In the genomic region with DNA sequence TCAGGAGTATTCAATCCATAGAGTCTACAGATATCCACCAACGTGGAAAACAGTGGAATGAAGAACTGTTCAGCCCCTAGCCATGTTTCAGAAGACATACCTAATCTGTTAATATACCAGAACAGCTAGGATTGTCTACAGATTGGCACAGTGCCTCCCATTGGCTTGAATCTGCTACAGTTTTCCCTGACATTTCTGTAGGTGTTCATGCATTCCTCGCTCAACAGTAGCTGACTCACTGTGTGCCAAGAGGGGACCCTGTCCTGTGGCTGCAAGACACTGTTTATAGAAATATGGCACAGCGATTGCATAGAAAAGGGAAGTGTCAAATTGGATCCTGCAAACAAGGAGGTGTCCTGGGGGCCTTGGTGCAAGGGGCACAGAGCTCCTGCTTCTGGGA, we compare ENCODE assay signal across 16 mouse cellular contexts. TPM values are rescaled to one million over a fixed set of nuclear protein-coding genes. Genes with fewer than 3 reads are reported as not detected.
"Had no signal": no experiment of that assay in that cellular context is flagged by ENCODE, and none has a peak within 500 bp of the region (broad histone marks: within the 10 kb centered on the region; RNA-seq: fewer than 3 reads in every experiment).

No protein-coding gene starts in this region.

- H3K36me3 ChIP-seq: intestine, embryonic 15.5 days; limb, embryonic 12.5 days; liver, embryonic 13.5 days; lung, embryonic 15.5 days; midbrain, embryonic 12.5 days; stomach, embryonic 15.5 days had no signal

- H3K4me1 ChIP-seq: intestine, embryonic 15.5 days; liver, embryonic 13.5 days; lung, embryonic 15.5 days; stomach, embryonic 15.5 days had no signal

- ATAC-seq: intestine, embryonic 15.5 days; liver, postnatal 0 days; midbrain, embryonic 16.5 days had no signal

- H3K9me3 ChIP-seq: intestine, embryonic 15.5 days; limb, embryonic 12.5 days; liver, embryonic 13.5 days; lung, embryonic 15.5 days; midbrain, embryonic 12.5 days; stomach, embryonic 15.5 days had no signal

- H3K9ac ChIP-seq: intestine, embryonic 15.5 days; limb, embryonic 12.5 days; liver, embryonic 13.5 days; liver, postnatal 0 days; lung, embryonic 15.5 days; midbrain, embryonic 12.5 days; stomach, embryonic 15.5 days had no signal

- H3K27me3 ChIP-seq: intestine, embryonic 15.5 days; limb, embryonic 12.5 days; liver, embryonic 13.5 days; lung, embryonic 15.5 days; midbrain, embryonic 12.5 days; stomach, embryonic 15.5 days had no signal

- DNase-seq: kidney, adult 18-20 months; kidney, postnatal 4 days; liver; liver, embryonic 13.5 days; liver, postnatal 0 days; lung, postnatal 14 days; right cerebral cortex, postnatal 14 days; thymus, postnatal 36 days had no signal

- H3K4me2 ChIP-seq: intestine, embryonic 15.5 days; limb, embryonic 12.5 days; liver, embryonic 13.5 days; lung, embryonic 15.5 days; midbrain, embryonic 12.5 days; stomach, embryonic 15.5 days had no signal

- H3K27ac ChIP-seq: intestine, embryonic 15.5 days; limb, embryonic 12.5 days; liver, embryonic 13.5 days; lung, embryonic 15.5 days; midbrain, embryonic 12.5 days; stomach, embryonic 15.5 days had no signal

- H3K4me3 ChIP-seq: intestine, embryonic 15.5 days; limb, embryonic 12.5 days; liver, embryonic 13.5 days; lung, embryonic 15.5 days; midbrain, embryonic 12.5 days; stomach, embryonic 15.5 days had no signal

RNA-seq across cellular contexts. Expression of a gene that starts 36.6 kb away (rescaled TPM):
- total RNA-seq: megakaryocyte-erythroid progenitor cell, adult 5-6 weeks; neutrophil, adult 5-6 weeks had no signal
- polyA plus RNA-seq: liver, embryonic 13.5 days; liver, postnatal 0 days had no signal
